Mouse (Mus musculus): ENCODE measurements around the gene Chrne. TPM values are rescaled to one million over a fixed set of nuclear protein-coding genes. Genes with fewer than 3 reads are reported as not detected.

Chrne gene
- polyA plus RNA-seq (2012; rRNA removed; ENCODE audit: low replicate concordance): 0.13 TPM in 1 of 2 replicates, not detected in the other

GRCm38 (mm10) chr11:70619101-70619500 is at the start of gene Chrne:
Gene Chrne, minus strand, starts transcription at chr11:70619216.

GRCm38 (mm10) chr11:70656964-70657363 is 37.9 kb upstream of the Chrne start, which contains the start of gene Eno3:
Gene Eno3, plus strand, starts transcription at chr11:70657202.

GRCm38 (mm10) chr11:70654198-70654922 is 35.3 kb upstream of the Chrne start, which contains the start of gene Pfn1:
Gene Pfn1, minus strand, starts transcription at chr11:70654644.

GRCm38 (mm10) chr11:70646691-70647650 is 28.0 kb upstream of the Chrne start, which contains the start of the genes Rnf167 and Slc25a11:
Gene Rnf167, plus strand, starts transcription at chr11:70647235.
Gene Slc25a11, minus strand, starts transcription at chr11:70647479.

GRCm38 (mm10) chr11:70638714-70639278 is 19.8 kb upstream of the Chrne start, which contains the start of gene Gp1ba:
Gene Gp1ba, plus strand, starts transcription at chr11:70639122.

GRCm38 (mm10) chr11:70615516-70616093 is 3.4 kb downstream of the Chrne start, which contains the start of gene 4930544D05Rik:
Gene 4930544D05Rik, plus strand, starts transcription at chr11:70615848.

Other genes starting within 250 kb of the Chrne start
- gene Pelp1, start 209.2 kb downstream of the Chrne start, polyA plus RNA-seq (2012; rRNA removed; ENCODE audit: low replicate concordance): 10.6 and 16.6 TPM in 2 replicates
- gene Arrb2, start 186.6 kb downstream of the Chrne start, polyA plus RNA-seq (2012; rRNA removed; ENCODE audit: low replicate concordance): 15.9 and 26.1 TPM in 2 replicates
- gene Med11, start 167.3 kb downstream of the Chrne start, polyA plus RNA-seq (2012; rRNA removed; ENCODE audit: low replicate concordance): 11.7 and 19.4 TPM in 2 replicates
- 4.5 and 7.0 TPM in 2 replicates for gene Zmynd15, start 159.8 kb downstream of the Chrne start, polyA plus RNA-seq (2012; rRNA removed; ENCODE audit: low replicate concordance)
- 19.4 and 41.0 TPM in 2 replicates for gene Cxcl16, start 159.2 kb downstream of the Chrne start, polyA plus RNA-seq (2012; rRNA removed; ENCODE audit: low replicate concordance)
- 330 and 792 TPM in 2 replicates for gene Tm4sf5, start 114.0 kb downstream of the Chrne start, polyA plus RNA-seq (2012; rRNA removed; ENCODE audit: low replicate concordance)
- 0.18 TPM in 1 of 2 replicates, not detected in the other for gene Vmo1, start 104.6 kb downstream of the Chrne start, polyA plus RNA-seq (2012; rRNA removed; ENCODE audit: low replicate concordance)
- 6.6 and 27.0 TPM in 2 replicates for gene Gltpd2, start 100.0 kb downstream of the Chrne start, polyA plus RNA-seq (2012; rRNA removed; ENCODE audit: low replicate concordance)
- gene Psmb6, start 93.8 kb downstream of the Chrne start, polyA plus RNA-seq (2012; rRNA removed; ENCODE audit: low replicate concordance): 220 and 329 TPM in 2 replicates
- gene Gm40193, start 86.3 kb downstream of the Chrne start, polyA plus RNA-seq (2012; rRNA removed; ENCODE audit: low replicate concordance): not detected in 2 replicates
- gene Pld2, start 79.2 kb downstream of the Chrne start, polyA plus RNA-seq (2012; rRNA removed; ENCODE audit: low replicate concordance): 16.7 and 17.7 TPM in 2 replicates
- gene Mink1, start 56.3 kb downstream of the Chrne start, polyA plus RNA-seq (2012; rRNA removed; ENCODE audit: low replicate concordance): 42.1 and 67.8 TPM in 2 replicates
- gene 4930544D05Rik, start 3.4 kb downstream of the Chrne start, polyA plus RNA-seq (2012; rRNA removed; ENCODE audit: low replicate concordance): not detected in 2 replicates
- gene Gp1ba, start 19.9 kb upstream of the Chrne start, polyA plus RNA-seq (2012; rRNA removed; ENCODE audit: low replicate concordance): 0.05 TPM in 1 of 2 replicates, not detected in the other
- 93.4 and 152 TPM in 2 replicates for gene Rnf167, start 28.0 kb upstream of the Chrne start, polyA plus RNA-seq (2012; rRNA removed; ENCODE audit: low replicate concordance)
- gene Slc25a11, start 28.3 kb upstream of the Chrne start, polyA plus RNA-seq (2012; rRNA removed; ENCODE audit: low replicate concordance): 108 and 218 TPM in 2 replicates
- 3,237 and 8,074 TPM in 2 replicates for gene Pfn1, start 35.4 kb upstream of the Chrne start, polyA plus RNA-seq (2012; rRNA removed; ENCODE audit: low replicate concordance)
- gene Eno3, start 38.0 kb upstream of the Chrne start, polyA plus RNA-seq (2012; rRNA removed; ENCODE audit: low replicate concordance): 4.4 and 6.7 TPM in 2 replicates
- gene Spag7, start 50.2 kb upstream of the Chrne start, polyA plus RNA-seq (2012; rRNA removed; ENCODE audit: low replicate concordance): 6.5 and 20.4 TPM in 2 replicates
- 51.1 and 76.0 TPM in 2 replicates for gene Camta2, start 68.9 kb upstream of the Chrne start, polyA plus RNA-seq (2012; rRNA removed; ENCODE audit: low replicate concordance)
- 0.59 and 2.1 TPM in 2 replicates for gene Inca1, start 80.9 kb upstream of the Chrne start, polyA plus RNA-seq (2012; rRNA removed; ENCODE audit: low replicate concordance)
- 40.9 and 70.4 TPM in 2 replicates for gene Kif1c, start 81.3 kb upstream of the Chrne start, polyA plus RNA-seq (2012; rRNA removed; ENCODE audit: low replicate concordance)
- gene Zfp3, start 145.0 kb upstream of the Chrne start, polyA plus RNA-seq (2012; rRNA removed; ENCODE audit: low replicate concordance): 0.83 and 1.2 TPM in 2 replicates
- gene Scimp, start 193.4 kb upstream of the Chrne start, polyA plus RNA-seq (2012; rRNA removed; ENCODE audit: low replicate concordance): 0.18 and 0.90 TPM in 2 replicates
- gene Rabep1, start 225.6 kb upstream of the Chrne start, polyA plus RNA-seq (2012; rRNA removed; ENCODE audit: low replicate concordance): 1.6 and 1.9 TPM in 2 replicates